In genomic region chr11:52305266-52305665, GRCm38 (mm10) we compare ENCODE assay signal across 22 mouse cellular contexts. TPM values are rescaled to one million over a fixed set of nuclear protein-coding genes. Genes with fewer than 3 reads are reported as not detected.
A peak's percentile ranks its signal among the peaks of the same experiment; 100 is the strongest.
DNase-seq lines count a peak whose midpoint lies in the region; ATAC-seq lines count a peak whose summit lies in the region.
"Had no signal": no experiment of that assay in that cellular context is flagged by ENCODE, and none has a peak within 500 bp of the region (broad histone marks: within the 10 kb centered on the region; RNA-seq: fewer than 3 reads in every experiment).

No protein-coding gene starts in this region.

- ATAC-seq in activated CD4-positive, CD25-positive, alpha-beta regulatory T cell, adult 4 months = peak; percentile 30
- peak; percentile 94 for ATAC-seq in megakaryocyte progenitor cell, adult 5-6 weeks (replicated peaks; ENCODE audit: poor library complexity)
- ATAC-seq: forebrain, embryonic 16.5 days; intestine, embryonic 16.5 days; lung, postnatal 0 days; midbrain, embryonic 16.5 days had no signal

- intact Hi-C loops in left cerebral cortex, postnatal 10 days (cut with DNase I) = loop anchor here (10.0 kb wide), 1 partner anchor 1090 kb away; no protein-coding TSS in a partner anchor

- peak; percentile 96 for DNase-seq in 416B (ENCODE audit: low read depth)
- peak; percentile 64 for DNase-seq in CD4-positive helper T cell, adult 2 months (ENCODE audit: low read depth, low spot score)
- DNase-seq in right cerebral cortex, adult 18-20 months = no peak
- DNase-seq in left cerebral cortex, postnatal 10 days (ENCODE audit: extremely low spot score in 1 of 2, low spot score in 2 of 2) = no peak
- DNase-seq: adrenal gland, adult 8-10 months; cerebellum, adult 8-10 months; cerebellum, postnatal 36 days; gastrocnemius, adult 2 months; kidney, adult 8-10 months; kidney, postnatal 4 days; layer of hippocampus, adult 9-11 months; liver, embryonic 13.5 days; lung, adult 18-20 months; lung, postnatal 4 days; spleen, adult 18-20 months had no signal

RNA-seq across cellular contexts. Expression of gene Tcf7, which starts 22.5 kb away (rescaled TPM):
- 100 to 1,000 TPM; 227 to 315 TPM for polyA plus RNA-seq in activated CD4-positive, CD25-positive, alpha-beta regulatory T cell, adult 4 months (2017; shearing (Covaris generic))
- 1.0 and 2.6 TPM in 2 replicates for total RNA-seq in megakaryocyte progenitor cell, adult 5-6 weeks (2015)
- total RNA-seq in megakaryocyte progenitor cell, adult 5-6 weeks (2017) = 0.64 TPM in 1 of 2 replicates, not detected in the other
- 1 to 10 TPM; 6.0 to 6.7 TPM for total RNA-seq in left cerebral cortex, postnatal 10 days (2021)
- total RNA-seq: G1E had no signal
- polyA plus RNA-seq: G1E had no signal

RNA-seq across cellular contexts. Expression of gene Vdac1, which starts 55.4 kb away (rescaled TPM):
- polyA plus RNA-seq in activated CD4-positive, CD25-positive, alpha-beta regulatory T cell, adult 4 months (2017; shearing (Covaris generic)) = 10 to 100 TPM; 90.3 to 94.9 TPM
- 128 and 138 TPM in 2 replicates for total RNA-seq in megakaryocyte progenitor cell, adult 5-6 weeks (2015)
- total RNA-seq in megakaryocyte progenitor cell, adult 5-6 weeks (2017) = 223 and 244 TPM in 2 replicates
- 100 to 1,000 TPM; 588 to 615 TPM for total RNA-seq in left cerebral cortex, postnatal 10 days (2021)

Comparison
In these comparisons a context has a peak if more than half of its experiments do, and no peak if none do; other contexts are left out.
1. DNase-seq: peak in 416B (single experiment) and CD4-positive helper T cell, adult 2 months (single experiment); none in right cerebral cortex, adult 18-20 months (single experiment) and left cerebral cortex, postnatal 10 days (0 of 2).